Mouse (Mus musculus): ENCODE results near the gene Kcnip3. TPM values are rescaled to one million over a fixed set of nuclear protein-coding genes. Genes with fewer than 3 reads are reported as not detected.

Kcnip3 gene
- polyA plus RNA-seq, 1 experiment from 2014 or later, result 5.6 TPM

- no peak overlapping the region for H3K4me2 ChIP-seq (ENCODE audit: low read depth, low read length)
- DNase-seq (ENCODE audit: low spot score) (no peak), ATAC-seq (ENCODE audit: low read depth) (no peak)
- no peak overlapping the region for H3K9ac ChIP-seq (ENCODE audit: low read depth, low read length)
- no peaks in the 10 kb centered on the region for H3K9me3 ChIP-seq (ENCODE audit: control insufficient read depth, low read length)
- 30% methylated on average over 7 of the region's 7 CpGs for WGBS
- no peaks in the 10 kb centered on the region for H3K27me3 ChIP-seq (replicated peaks; ENCODE audit: control insufficient read depth, insufficient read depth, low read length)
- no peak overlapping the region for H3K27ac ChIP-seq (replicated peaks; ENCODE audit: low read depth, low read length)
- peaks cover under 1% of the 10 kb centered on the region; the same call in 1 of the 2 replicates for H3K4me1 ChIP-seq (ENCODE audit: control insufficient read depth, insufficient read depth, low read length)
- H3K36me3 ChIP-seq (ENCODE audit: control insufficient read depth, insufficient read depth, low read length), result no peaks in the 10 kb centered on the region
- no peak overlapping the region for H3K4me3 ChIP-seq (ENCODE audit: low read depth, low read length)
Observed at GRCm38 (mm10) chr2:127449691-127450090, 72.2 kb downstream of the Kcnip3 start.

DNA sequence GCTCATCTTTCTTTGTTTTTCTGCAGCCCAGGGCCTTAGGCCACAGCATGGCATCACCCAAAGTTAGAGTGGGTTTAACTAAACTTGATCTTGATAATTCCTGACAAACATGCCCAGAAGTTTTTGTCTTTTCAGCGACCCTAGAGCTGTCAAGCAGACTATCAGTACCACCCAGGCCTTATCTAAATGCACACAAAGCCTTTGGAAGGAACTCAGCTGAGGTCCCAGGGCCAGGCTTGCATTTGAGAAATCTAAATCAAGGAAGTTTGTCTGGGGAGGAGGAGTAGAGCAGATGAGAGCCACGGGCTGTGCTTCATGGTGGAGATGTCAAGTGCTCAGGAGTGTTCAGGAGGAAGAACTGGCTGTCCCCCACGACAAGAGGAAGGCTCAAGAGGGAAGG is 75.0 kb downstream of the Kcnip3 start:
- no peak overlapping the region for H3K27ac ChIP-seq (replicated peaks; ENCODE audit: low read depth, low read length)
- H3K4me1 ChIP-seq (ENCODE audit: control insufficient read depth, insufficient read depth, low read length), result peaks cover 9% of the 10 kb centered on the region; the same call in 1 of the 2 replicates
- H3K9me3 ChIP-seq (ENCODE audit: control insufficient read depth, low read length), result no peaks in the 10 kb centered on the region
- 58% methylated on average over 3 of the region's 3 CpGs for WGBS
- H3K27me3 ChIP-seq (replicated peaks; ENCODE audit: control insufficient read depth, insufficient read depth, low read length), result no peaks in the 10 kb centered on the region
- ATAC-seq (ENCODE audit: low read depth), result no peak
- no peak overlapping the region for H3K9ac ChIP-seq (ENCODE audit: low read depth, low read length)
- no peaks in the 10 kb centered on the region for H3K36me3 ChIP-seq (ENCODE audit: control insufficient read depth, insufficient read depth, low read length)
- no peak for DNase-seq (ENCODE audit: low spot score)
- no peak overlapping the region for H3K4me3 ChIP-seq (ENCODE audit: low read depth, low read length)
- H3K4me2 ChIP-seq (ENCODE audit: low read depth, low read length), result no peak overlapping the region

DNA sequence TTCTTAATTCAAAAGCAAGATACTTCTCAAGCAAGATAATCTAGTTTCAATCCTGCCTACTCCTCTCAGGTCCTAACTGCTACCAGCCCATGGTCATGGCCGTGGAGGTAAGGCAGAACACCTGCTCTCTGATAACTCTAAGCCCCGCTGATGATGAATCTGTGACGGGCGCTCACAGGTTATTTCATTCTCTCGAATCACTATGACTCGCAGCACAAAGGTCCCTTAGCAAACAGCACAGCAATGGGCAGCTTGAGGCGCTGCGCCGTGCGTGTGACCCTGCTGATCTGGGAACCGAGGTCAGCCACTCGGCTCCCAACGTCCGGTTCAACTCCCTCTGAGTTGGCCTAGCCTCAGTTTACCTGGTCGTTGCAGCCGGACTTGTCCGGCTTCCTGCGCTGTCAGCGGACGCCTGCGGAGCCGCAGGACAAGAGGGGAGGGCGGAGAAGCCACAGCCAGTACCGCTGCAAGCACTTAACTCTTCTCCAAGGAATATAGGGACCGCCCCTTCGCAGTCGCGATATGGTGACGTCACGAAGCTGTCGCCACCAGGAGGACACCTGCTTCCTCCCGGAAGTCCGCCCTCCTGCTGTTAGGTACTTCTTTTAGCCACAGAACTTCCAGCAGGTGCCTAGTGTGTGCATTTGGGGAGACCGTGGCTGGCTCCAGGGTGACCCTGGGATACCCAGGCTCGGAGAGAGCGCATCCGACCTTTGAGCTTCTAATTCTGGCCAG is 77.7 kb downstream of the Kcnip3 start, which contains the start of gene Fahd2a:
Gene Fahd2a (minus strand): TSS at position 511 of the 735 bp plus-strand sequence.
- Histone ChIP-seq H3K27ac (replicated peaks; ENCODE audit: low read depth, low read length) (no peak within 1 kb of the TSS), H3K9me3 (ENCODE audit: control insufficient read depth, low read length) (no peaks in the 10 kb centered on the region), H3K4me3 (ENCODE audit: low read depth, low read length) (peak within 1 kb of the TSS; percentile 78), H3K36me3 (ENCODE audit: control insufficient read depth, insufficient read depth, low read length) (no peaks in the 10 kb centered on the region), H3K9ac (ENCODE audit: low read depth, low read length) (peak within 1 kb of the TSS; percentile 76), H3K27me3 (replicated peaks; ENCODE audit: control insufficient read depth, insufficient read depth, low read length) (no peaks in the 10 kb centered on the region), H3K4me2 (ENCODE audit: low read depth, low read length) (peak within 1 kb of the TSS; percentile 69), H3K4me1 (ENCODE audit: control insufficient read depth, insufficient read depth, low read length) (peaks cover 9% of the 10 kb centered on the region; the same call in 1 of the 2 replicates)
- WGBS, result 5% methylated on average over 34 of the region's 37 CpGs
- ATAC-seq (ENCODE audit: low read depth) (peak; percentile 94), DNase-seq (ENCODE audit: low spot score) (peak; percentile 94)

GRCm38 (mm10) chr2:127437697-127438096 is 84.2 kb downstream of the Kcnip3 start:
- Histone ChIP-seq H3K27ac (replicated peaks; ENCODE audit: low read depth, low read length) (no peak overlapping the region), H3K4me1 (ENCODE audit: control insufficient read depth, insufficient read depth, low read length) (no peaks in the 10 kb centered on the region), H3K4me3 (ENCODE audit: low read depth, low read length) (no peak overlapping the region), H3K9ac (ENCODE audit: low read depth, low read length) (no peak overlapping the region), H3K36me3 (ENCODE audit: control insufficient read depth, insufficient read depth, low read length) (peaks cover 22% of the 10 kb centered on the region), H3K27me3 (replicated peaks; ENCODE audit: control insufficient read depth, insufficient read depth, low read length) (no peaks in the 10 kb centered on the region), H3K4me2 (ENCODE audit: low read depth, low read length) (no peak overlapping the region), H3K9me3 (ENCODE audit: control insufficient read depth, low read length) (no peaks in the 10 kb centered on the region)
- WGBS, result 87% methylated on average over 5 of the region's 5 CpGs
- no peak for ATAC-seq (ENCODE audit: low read depth)
- no peak for DNase-seq (ENCODE audit: low spot score)

DNA sequence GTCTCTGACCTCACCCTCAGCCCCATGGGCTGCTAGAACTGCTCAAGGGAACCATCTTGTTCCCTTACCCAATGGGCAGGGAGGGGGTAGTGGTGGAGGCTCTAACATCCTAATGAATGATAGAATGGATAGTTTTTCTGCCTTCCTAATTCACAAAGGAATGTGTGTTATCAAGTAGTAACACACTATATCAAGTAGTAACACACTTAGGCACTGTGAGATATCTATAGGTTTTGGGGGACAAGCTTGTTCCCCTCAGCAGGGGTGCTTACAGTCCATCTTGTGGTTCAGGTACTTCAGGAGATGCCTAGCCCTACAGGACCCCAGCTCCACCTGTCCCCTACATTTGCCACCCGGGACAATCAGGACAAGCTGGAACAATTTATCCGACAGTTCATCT is 86.3 kb downstream of the Kcnip3 start:
- DNase-seq (ENCODE audit: low spot score), result no peak
- Histone ChIP-seq H3K36me3 (ENCODE audit: control insufficient read depth, insufficient read depth, low read length) (peaks cover 22% of the 10 kb centered on the region), H3K4me1 (ENCODE audit: control insufficient read depth, insufficient read depth, low read length) (no peaks in the 10 kb centered on the region), H3K4me2 (ENCODE audit: low read depth, low read length) (no peak overlapping the region), H3K9ac (ENCODE audit: low read depth, low read length) (no peak overlapping the region), H3K9me3 (ENCODE audit: control insufficient read depth, low read length) (no peaks in the 10 kb centered on the region), H3K27me3 (replicated peaks; ENCODE audit: control insufficient read depth, insufficient read depth, low read length) (no peaks in the 10 kb centered on the region), H3K27ac (replicated peaks; ENCODE audit: low read depth, low read length) (no peak overlapping the region), H3K4me3 (ENCODE audit: low read depth, low read length) (no peak overlapping the region)
- 86% methylated on average over 2 of the region's 2 CpGs for whole genome bisulfite sequencing
- no peak for ATAC-seq (ENCODE audit: low read depth)

DNA sequence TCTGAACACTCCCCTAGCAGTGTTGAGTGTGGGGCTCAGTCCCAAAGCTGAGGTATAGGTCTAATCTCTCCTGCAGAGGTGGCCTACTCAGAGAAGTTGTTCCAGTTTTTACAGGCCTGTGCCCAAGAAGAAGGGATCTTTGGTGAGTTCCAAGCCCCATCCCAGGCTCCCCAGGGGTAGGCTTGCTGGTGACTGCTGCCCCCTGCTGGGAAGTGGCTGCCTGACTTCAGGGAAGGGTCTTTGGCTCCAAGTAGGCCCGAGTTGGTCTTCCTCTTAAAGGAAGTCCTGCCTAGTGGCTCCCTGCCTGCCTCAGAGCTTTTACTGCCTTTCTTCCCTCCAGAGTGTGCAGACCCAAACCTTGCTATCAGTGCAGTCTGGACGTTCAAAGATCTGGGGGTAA is 86.8 kb downstream of the Kcnip3 start:
- Histone ChIP-seq H3K9me3 (ENCODE audit: control insufficient read depth, low read length) (no peaks in the 10 kb centered on the region), H3K9ac (ENCODE audit: low read depth, low read length) (no peak overlapping the region), H3K4me1 (ENCODE audit: control insufficient read depth, insufficient read depth, low read length) (no peaks in the 10 kb centered on the region), H3K27me3 (replicated peaks; ENCODE audit: control insufficient read depth, insufficient read depth, low read length) (no peaks in the 10 kb centered on the region), H3K27ac (replicated peaks; ENCODE audit: low read depth, low read length) (no peak overlapping the region), H3K4me2 (ENCODE audit: low read depth, low read length) (no peak overlapping the region), H3K4me3 (ENCODE audit: low read depth, low read length) (no peak overlapping the region), H3K36me3 (ENCODE audit: control insufficient read depth, insufficient read depth, low read length) (peaks cover 22% of the 10 kb centered on the region)
- no peak for DNase-seq (ENCODE audit: low spot score)
- WGBS, result 43% methylated on average over 2 of the region's 2 CpGs
- no peak for ATAC-seq (ENCODE audit: low read depth)

DNA sequence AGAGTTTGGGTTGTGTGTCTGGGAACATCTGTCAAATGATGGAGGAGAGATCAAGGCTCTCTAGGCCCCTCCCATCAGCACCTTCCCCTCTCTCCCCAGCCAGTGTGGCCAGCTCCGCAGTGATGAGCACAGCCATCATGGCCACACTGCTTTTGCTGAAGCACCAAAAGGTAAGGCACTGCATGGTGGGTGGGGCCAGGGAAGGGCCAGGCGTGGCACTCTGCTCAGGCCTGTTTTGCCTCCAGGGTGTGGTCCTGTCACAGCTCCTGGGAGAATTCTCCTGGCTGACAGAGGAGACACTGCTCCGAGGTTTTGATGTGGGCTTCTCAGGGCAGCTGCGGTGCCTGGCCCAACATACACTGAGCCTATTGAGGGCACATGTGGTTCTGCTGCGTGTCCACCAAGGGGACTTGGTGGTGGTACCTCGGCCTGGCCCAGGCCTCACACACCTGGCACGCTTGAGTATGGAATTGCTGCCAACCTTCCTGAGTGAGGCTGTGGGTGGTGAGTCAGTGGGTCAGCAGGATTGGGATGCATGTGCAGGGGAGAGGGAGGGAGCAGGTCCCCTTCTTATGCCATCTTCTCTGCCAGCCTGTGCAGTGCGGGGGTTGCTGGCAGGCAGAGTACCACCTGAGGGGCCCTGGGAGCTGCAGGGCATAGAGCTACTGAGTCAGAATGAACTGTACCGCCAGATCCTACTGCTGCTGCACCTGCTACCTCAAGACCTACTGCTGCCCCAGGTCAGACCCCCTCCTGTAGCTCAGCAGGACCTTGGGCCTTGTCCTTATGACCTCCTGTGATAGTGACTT is 88.2 kb downstream of the Kcnip3 start:
- no peaks in the 10 kb centered on the region for H3K4me1 ChIP-seq (ENCODE audit: control insufficient read depth, insufficient read depth, low read length)
- H3K4me2 ChIP-seq (ENCODE audit: low read depth, low read length), result no peak overlapping the region
- no peak overlapping the region for H3K9ac ChIP-seq (ENCODE audit: low read depth, low read length)
- no peaks in the 10 kb centered on the region for H3K9me3 ChIP-seq (ENCODE audit: control insufficient read depth, low read length)
- no peaks in the 10 kb centered on the region for H3K27me3 ChIP-seq (replicated peaks; ENCODE audit: control insufficient read depth, insufficient read depth, low read length)
- DNase-seq (ENCODE audit: low spot score) (no peak), ATAC-seq (ENCODE audit: low read depth) (no peak)
- H3K4me3 ChIP-seq (ENCODE audit: low read depth, low read length), result no peak overlapping the region
- peaks cover 22% of the 10 kb centered on the region for H3K36me3 ChIP-seq (ENCODE audit: control insufficient read depth, insufficient read depth, low read length)
- no peak overlapping the region for H3K27ac ChIP-seq (replicated peaks; ENCODE audit: low read depth, low read length)
- 81% methylated on average over 9 of the region's 9 CpGs for WGBS

- Histone ChIP-seq H3K4me3 (ENCODE audit: low read depth, low read length) (no peak overlapping the region), H3K36me3 (ENCODE audit: control insufficient read depth, insufficient read depth, low read length) (peaks cover 5% of the 10 kb centered on the region; the same call in 1 of the 2 replicates), H3K27me3 (replicated peaks; ENCODE audit: control insufficient read depth, insufficient read depth, low read length) (no peaks in the 10 kb centered on the region), H3K9me3 (ENCODE audit: control insufficient read depth, low read length) (no peaks in the 10 kb centered on the region), H3K27ac (replicated peaks; ENCODE audit: low read depth, low read length) (no peak overlapping the region), H3K9ac (ENCODE audit: low read depth, low read length) (no peak overlapping the region), H3K4me1 (ENCODE audit: control insufficient read depth, insufficient read depth, low read length) (no peaks in the 10 kb centered on the region), H3K4me2 (ENCODE audit: low read depth, low read length) (no peak overlapping the region)
- 11% methylated on average over 3 of the region's 3 CpGs for WGBS
- DNase-seq (ENCODE audit: low spot score) (peak; percentile 69), ATAC-seq (ENCODE audit: low read depth) (no peak)
Observed at GRCm38 (mm10) chr2:127430238-127430637, 91.7 kb downstream of the Kcnip3 start.

Data from embryonic facial prominence, embryonic 14.5 days (tissue).